Mouse (Mus musculus) layer of hippocampus, adult 9-10 months (tissue): ENCODE measurements at regions not wholly inside any gene's neighbourhood (a gene's known extent, or its start where the extent isn't known, plus 50 kb on each side); places are given as distances from the start of the nearest gene placed in this dataset.
A peak's percentile ranks its signal among the peaks of the same experiment; 100 is the strongest.

Experiments used
- DNase-seq: peaks from one replicate; pipeline ENCODE4 v3.0.0; 2022; ENCODE audit warnings: low spot score

DNA sequence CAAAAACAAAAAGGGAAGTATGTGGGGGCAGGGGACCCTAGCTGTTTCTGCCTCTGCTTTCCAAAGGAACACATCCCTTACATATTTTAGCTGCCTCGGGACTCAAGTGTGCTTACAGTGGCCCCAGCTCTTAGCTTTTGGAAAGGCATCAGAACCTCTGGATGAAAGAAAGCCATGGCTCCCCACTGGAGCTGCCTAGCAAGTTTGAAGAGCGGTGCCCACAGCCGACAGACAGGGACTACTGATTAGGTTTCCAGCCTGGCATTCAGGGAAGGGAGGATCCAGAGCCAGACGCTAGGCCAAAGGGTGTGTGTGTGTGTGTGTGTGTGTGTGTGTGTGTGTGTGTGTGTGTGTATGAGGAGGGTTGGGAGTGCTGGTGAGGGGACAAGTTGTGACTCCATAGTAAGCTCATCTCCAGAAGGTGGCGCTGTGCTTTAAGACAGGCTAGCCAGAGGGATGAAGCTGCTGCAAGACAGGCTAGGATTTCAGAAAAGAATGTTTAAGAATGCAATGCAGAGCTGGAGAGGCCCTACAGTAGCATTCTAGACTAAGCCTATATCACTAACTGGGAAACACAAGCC is 318.9 kb downstream of the Mycn start:
- peak; percentile 82 for DNase-seq

DNA sequence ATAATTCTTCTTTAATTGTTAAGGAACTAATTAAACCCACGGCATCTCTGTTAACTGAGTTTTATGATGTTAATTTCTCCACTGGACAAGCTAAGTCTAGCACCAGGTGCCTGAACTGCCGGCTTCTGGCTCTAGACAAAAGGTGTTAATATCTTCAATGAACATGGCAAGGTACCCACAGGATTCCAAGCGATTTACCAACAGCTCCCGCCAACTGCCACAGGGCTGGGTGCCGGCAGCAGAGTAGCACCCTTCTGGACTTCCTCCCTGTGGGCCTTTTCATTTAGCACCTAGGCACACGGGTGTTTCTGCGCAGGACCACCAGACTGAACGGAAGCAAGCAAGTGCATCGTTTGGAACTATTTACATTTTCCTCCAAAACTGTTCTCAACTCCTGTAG is 320.2 kb downstream of the Mycn start:
- DNase-seq: no peak

- DNase-seq: no peak
These were observed 321.4 kb downstream of the Mycn start for GRCm38 (mm10) chr12:12620316-12620715.

DNA sequence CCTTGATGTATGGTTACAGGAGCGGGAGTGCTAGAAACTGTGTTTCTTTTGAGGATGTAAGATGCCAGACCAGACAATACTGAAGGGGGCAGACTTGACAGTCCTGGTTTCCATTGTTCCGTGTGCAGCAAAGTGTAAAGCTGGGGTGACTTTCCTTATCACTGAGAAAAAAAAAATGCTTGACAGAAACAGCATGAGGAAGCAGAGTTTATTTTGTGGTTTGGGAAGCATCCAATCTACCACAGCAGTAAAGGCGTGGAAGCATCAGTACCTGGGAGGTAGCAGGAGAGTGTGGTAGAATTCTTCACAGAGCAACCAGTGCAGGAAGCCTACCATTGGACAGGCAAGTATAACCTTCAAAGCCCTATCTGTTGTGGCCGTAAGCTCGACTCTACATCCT is 322.3 kb downstream of the Mycn start:
- no peak for DNase-seq

GRCm38 (mm10) chr12:12612520-12612919 is 329.2 kb downstream of the Mycn start:
- no peak for DNase-seq

GRCm38 (mm10) chr12:12610861-12611260 is 330.9 kb downstream of the Mycn start:
- DNase-seq: no peak

DNA sequence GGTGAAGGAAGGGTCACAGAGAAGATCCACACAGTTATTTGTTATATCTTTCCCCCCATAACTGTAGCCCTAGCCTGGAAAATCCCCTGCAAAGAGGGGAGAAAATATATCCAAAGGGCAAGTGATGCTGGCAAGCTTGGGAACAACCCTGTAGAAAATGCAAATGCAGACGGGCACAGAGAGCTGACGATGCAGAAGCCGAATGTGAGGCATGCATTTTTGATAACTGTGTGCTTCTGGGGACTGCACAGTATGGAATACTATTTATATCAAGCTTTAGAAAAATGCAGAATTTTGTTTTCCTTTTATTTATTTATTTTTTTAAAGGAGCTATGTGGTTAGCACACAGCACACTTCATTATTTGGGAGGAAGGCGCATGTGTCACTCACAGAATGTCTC is 333.7 kb downstream of the Mycn start:
- no peak for DNase-seq

DNA sequence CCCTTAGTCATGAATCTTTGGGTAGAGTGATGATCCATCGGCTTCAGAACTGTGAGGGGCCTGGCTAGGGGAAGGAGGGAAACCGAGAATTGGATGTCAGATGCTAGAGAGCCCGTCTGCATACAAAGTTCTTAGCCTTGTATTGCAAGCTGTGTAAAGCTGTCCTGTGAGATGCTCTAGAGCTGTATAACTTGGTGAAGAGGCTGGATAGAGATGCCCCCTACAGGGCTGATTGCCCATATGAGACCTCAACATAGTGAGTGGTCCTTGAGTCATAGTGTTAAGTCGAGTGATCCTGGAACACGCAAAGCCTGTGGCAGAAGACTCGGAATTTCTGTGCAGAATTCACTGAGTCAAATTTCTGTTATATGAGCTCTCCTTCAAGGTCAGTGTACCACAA is 334.8 kb downstream of the Mycn start:
- no peak for DNase-seq

DNA sequence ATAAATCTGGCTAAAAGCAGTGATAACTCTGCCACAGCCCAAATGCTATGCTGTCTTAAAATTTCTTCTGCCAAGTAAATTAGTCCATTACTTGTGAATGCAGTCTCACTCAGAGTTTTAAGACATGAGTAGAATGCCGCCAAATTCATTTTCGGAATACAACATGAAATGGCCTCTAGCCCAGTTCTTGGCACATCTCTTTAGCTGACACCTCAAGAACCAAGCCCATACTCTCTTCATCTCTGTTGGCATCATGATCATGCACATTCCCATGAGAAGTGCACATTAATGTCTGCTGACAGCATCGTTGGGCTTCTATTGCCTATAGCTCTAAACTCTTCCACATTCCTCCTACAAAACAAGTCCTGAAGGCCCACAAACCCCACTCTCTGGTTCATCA is 336.2 kb downstream of the Mycn start:
- no peak for DNase-seq

DNA sequence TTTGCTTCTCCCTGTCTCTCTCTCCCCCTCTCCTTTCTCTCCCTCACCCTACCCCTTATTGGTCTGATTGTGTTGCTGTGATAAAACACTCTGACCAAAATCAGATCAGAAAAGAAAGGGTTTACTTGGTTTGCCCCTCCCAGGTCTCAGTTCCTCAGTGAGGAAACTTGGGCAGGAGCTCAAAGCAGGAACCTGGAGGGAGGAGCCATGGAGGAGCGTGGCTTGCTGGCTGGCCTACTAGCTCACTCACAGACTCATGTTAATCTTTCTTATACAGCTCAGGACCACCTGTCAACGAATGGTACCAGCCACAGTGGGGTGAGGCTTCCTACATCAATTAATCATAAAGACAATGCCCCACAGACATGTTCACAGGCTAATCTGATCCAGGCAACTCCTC is 339.4 kb downstream of the Fam49a start:
- no peak for DNase-seq

- DNase-seq: no peak
These were observed 333.5 kb downstream of the Fam49a start for GRCm38 (mm10) chr12:12595399-12595798.

DNA sequence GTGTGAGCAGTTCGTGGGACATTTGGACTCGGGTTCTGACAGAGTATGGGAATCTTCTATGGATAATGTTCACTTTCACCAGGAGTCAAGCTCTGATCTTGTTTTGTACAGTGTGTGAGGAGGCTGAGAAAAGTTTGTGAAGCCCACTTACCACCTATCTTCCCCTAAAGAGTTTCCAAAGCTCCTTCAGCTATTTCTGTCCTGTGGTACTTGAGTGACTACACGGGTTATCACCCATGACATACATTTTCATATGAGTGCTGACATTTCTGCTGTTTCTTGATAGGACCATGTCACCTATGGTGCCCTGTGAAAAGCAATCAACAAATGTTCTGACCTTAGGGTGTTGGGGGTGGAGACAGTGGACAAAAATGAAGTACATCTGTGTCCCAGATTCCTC is 332.6 kb downstream of the Fam49a start:
- DNase-seq: no peak

- no peak for DNase-seq
These were observed 331.4 kb downstream of the Fam49a start for GRCm38 (mm10) chr12:12593343-12593742.

GRCm38 (mm10) chr12:12590753-12591291 is 328.9 kb downstream of the Fam49a start:
- DNase-seq: no peak

- DNase-seq: no peak
These were observed 326.9 kb downstream of the Fam49a start for GRCm38 (mm10) chr12:12588771-12589370.

DNA sequence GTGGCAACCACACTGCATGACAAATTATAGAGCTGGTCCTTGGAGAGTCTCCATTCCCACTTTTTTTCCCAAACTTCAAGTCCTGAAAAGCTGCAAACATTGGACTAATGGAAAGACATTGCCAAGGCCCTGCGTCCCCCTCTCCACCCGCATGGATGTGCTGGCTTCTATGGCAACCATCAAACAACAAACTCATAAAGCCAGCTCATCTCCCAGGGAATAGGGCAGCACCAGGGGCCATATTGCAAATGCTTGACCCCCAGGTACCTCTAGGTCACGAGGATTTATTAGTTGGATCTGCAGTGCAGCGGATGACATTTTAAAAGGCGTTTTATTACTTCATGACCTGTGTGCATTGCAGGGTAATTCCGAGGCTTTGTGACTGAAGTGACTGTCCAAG is 324.5 kb downstream of the Fam49a start:
- no peak for DNase-seq

DNA sequence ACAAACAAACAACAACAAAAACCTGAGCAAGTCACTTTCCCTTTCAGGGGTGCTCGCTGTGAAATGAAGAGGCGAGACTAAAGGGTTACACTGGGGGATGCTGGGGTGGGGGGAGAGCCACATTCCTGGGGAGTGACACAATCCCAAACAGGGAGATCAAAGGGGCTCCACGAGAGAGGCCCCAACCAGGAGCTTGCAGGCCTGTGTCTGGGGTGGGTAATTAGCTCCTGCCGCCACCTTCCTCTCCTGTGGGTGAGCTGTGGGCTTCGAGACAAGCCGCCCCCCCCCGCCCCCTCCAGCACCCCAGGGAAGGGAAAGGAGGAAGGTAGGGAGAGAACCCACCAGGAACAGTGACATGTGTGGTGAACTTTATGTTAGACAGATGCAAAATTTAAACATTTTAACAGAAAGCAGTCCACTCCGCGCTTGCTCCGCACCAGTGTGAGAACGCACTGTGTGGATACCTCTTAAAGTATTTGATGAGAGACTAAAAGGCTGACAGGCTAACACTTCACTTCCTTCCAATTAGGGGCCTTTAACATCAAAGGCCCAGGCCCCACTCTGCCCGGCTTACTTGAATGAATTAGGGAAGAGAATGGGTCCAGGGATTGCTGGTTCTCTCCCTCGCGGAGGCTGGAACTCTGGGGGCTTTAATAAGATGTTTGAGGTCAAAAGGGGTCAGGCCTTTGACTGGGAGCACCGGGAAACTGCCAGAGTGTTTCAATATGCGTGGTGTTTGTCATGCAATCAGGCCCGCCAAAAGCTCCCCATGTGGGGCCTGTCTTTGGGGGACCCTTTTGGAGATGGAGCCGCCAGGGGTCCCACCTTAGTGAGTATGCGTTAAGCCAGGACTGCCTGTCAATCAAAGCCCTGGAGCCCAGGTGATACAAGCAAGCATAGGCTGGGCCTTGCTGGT is 319.6 kb downstream of the Fam49a start:
- DNase-seq: no peak

DNA sequence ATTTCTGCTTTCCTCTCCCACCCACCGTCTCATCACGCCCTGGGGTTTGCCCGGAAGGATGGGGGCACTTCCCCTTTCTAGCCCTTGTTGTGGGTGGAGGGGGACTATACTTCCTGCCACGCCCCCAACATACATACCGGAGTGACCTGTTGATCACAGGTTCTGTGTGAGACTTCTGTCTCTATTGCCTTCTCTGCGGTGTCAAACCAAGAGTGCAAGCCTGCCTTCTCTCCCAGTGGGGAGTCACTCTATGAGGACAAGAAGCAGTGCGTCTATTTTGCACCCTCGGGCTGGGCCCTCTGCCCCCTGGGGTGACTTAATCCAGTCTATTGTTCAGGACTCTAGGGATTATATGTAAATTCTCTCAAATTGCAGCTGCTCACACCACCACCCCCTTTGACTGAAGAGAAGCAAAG is 318.8 kb downstream of the Fam49a start:
- no peak for DNase-seq

DNA sequence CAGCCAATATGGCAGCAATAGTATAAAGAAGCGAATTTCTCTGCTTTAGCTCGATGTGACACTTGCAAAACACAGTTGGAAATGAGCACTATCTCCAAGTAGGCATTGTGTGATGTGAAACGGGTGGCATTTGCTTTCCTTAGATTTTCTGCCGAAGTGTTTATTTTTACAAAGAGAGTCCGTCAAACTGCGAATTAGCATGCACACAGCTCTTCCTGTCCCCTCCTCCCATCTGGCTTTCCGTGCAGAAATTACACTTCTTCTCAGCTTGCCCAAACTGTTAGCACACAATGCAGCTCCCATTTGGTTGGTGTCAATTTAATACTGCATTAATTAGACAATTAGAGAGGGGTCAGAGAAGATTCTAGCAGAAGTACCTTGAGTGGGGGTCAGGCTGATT is 316.3 kb downstream of the Fam49a start:
- no peak for DNase-seq

- DNase-seq: no peak
These were observed 308.8 kb downstream of the Fam49a start for GRCm38 (mm10) chr12:12570563-12571251.

DNA sequence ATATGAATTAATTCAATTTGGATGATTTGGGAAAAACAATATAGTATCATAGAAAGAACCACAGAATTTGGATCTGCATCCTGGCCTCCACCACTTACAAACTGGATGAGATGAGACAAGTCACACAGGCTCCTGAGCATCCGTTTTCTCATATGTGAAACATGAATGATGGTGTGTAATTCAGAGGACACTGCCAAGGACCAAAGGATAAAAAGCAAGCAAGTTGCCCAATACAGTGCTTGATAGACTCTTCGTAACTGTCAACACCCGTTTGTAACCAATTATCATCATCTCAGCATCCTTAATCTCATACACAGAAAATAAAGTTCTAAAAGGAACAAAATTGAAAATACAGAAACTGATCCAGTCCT is 305.8 kb downstream of the Fam49a start:
- DNase-seq: no peak

DNA sequence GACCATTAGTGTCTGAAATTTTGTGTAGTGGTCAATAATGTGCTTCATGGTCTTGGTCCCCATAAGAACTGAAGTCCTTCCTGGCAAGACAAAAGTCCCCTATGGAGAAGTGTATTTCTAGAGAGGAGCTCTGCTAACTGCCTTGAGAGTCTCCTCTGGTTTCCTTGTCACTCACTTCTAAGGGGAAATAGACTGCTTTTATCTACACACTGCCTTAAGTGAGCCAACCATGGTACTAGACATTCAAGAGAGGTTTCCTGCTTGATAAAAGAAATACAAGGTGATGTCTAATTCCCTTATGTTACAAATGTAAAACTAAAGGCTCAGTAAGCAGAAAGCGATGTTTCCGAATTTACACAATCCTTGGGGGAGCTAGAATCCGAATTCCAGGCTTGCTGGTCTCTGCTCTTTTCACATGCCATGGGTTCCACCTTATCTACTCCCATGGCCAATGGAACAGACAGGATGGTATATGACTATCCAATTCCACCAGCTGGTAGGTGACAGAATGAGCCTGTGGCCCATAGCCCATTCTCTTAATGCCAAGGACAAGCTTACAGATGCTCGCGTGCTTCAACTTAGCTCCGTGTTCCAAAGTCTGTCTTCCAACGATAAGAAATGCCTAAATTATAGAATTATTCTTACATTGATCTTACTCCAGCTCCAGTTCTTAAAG is 305.3 kb downstream of the Fam49a start:
- no peak for DNase-seq
